Mouse (Mus musculus) cortical plate, adult 2 months (tissue): ENCODE measurements around the gene Polr2e.

Experiments used
- CTCF ChIP-seq: fragments of 200-500 bp; IDR thresholded peaks from 2 replicates; pipeline ENCODE4 v1.5.1; 2011; ENCODE audit warnings: mild to moderate bottlenecking, control low read depth, low read length; ENCODE audit not compliant: insufficient read depth; ENCODE audit errors: extremely low read depth
- POLR2A ChIP-seq: fragments of 200-500 bp; IDR thresholded peaks from 2 replicates; pipeline ENCODE4 v1.6.1; 2011; ENCODE audit warnings: mild to moderate bottlenecking, low read length, control low read depth; ENCODE audit not compliant: insufficient read depth; ENCODE audit errors: extremely low read depth

DNA sequence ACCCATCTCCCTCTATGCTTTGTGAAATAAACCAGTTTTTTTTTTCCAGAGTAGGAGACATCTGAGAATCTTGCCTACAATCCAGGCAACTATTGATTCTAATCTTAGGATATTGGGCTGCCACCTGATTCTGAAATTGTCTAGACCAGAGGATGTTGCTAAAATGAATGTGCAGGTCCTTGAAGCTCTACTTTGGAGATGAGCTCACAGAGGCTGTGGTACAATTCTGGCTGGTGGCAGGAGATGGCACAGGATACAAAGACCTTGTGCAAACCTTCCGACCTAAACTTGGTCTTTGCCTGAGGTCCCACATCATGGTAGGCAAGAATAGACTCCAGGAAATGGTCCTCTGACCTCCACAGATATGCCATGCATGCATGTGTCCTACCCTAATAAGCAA lies 44.0 kb downstream of the Polr2e start:
- TF ChIP-seq CTCF (no peak), POLR2A (no peak)
